In genomic region chr9:13807657-13808056, GRCm38 (mm10) we compare ENCODE assay signal across 35 mouse cellular contexts.
"Had no signal": no experiment of that assay in that cellular context is flagged by ENCODE, and none has a peak within 500 bp of the region (broad histone marks: within the 10 kb centered on the region; RNA-seq: fewer than 3 reads in every experiment).

No protein-coding gene starts in this region.

- H3K9me3 ChIP-seq: heart, embryonic 10.5 days; heart, embryonic 12.5 days; heart, embryonic 13.5 days; heart, embryonic 15.5 days; hindbrain, embryonic 10.5 days; hindbrain, embryonic 12.5 days; hindbrain, embryonic 13.5 days; hindbrain, embryonic 15.5 days; intestine, embryonic 15.5 days; kidney, embryonic 15.5 days had no signal

- ATAC-seq: hindbrain, embryonic 16.5 days; hindbrain, postnatal 0 days; inflammation-experienced regulatory T-cells, adult 6 months; intestine, embryonic 15.5 days; intestine, embryonic 16.5 days; intestine, postnatal 0 days had no signal

- H3K4me3 ChIP-seq: heart, embryonic 10.5 days; heart, embryonic 12.5 days; heart, embryonic 13.5 days; heart, embryonic 15.5 days; hindbrain, embryonic 10.5 days; hindbrain, embryonic 12.5 days; hindbrain, embryonic 13.5 days; hindbrain, embryonic 15.5 days; intestine, embryonic 15.5 days; kidney, embryonic 15.5 days; layer of hippocampus, adult 2 months had no signal

- H3K27me3 ChIP-seq: heart, embryonic 12.5 days; heart, embryonic 13.5 days; heart, embryonic 15.5 days; hindbrain, embryonic 12.5 days; hindbrain, embryonic 13.5 days; hindbrain, embryonic 15.5 days; intestine, embryonic 15.5 days; kidney, embryonic 15.5 days had no signal

- DNase-seq: heart, postnatal 10 days; heart, postnatal 14 days; heart, postnatal 36 days; heart, postnatal 4 days; kidney, adult 11 months; kidney, adult 18-20 months; kidney, adult 2 months; kidney, adult 8-10 months; kidney, adult 9 months; kidney, postnatal 10 days; kidney, postnatal 14 days; kidney, postnatal 25 days; kidney, postnatal 36 days; kidney, postnatal 4 days; layer of hippocampus, adult 9-11 months; layer of hippocampus, postnatal 36 days had no signal

- H3K4me1 ChIP-seq: heart, embryonic 10.5 days; heart, embryonic 12.5 days; heart, embryonic 13.5 days; heart, embryonic 15.5 days; hindbrain, embryonic 10.5 days; hindbrain, embryonic 12.5 days; hindbrain, embryonic 13.5 days; hindbrain, embryonic 15.5 days; intestine, embryonic 15.5 days; kidney, embryonic 15.5 days had no signal

- H3K4me2 ChIP-seq: heart, embryonic 11.5 days; heart, embryonic 12.5 days; heart, embryonic 13.5 days; heart, embryonic 15.5 days; hindbrain, embryonic 12.5 days; hindbrain, embryonic 13.5 days; hindbrain, embryonic 14.5 days; hindbrain, embryonic 15.5 days; intestine, embryonic 15.5 days; kidney, embryonic 15.5 days had no signal

- H3K9ac ChIP-seq: heart, embryonic 12.5 days; heart, embryonic 13.5 days; heart, embryonic 15.5 days; hindbrain, embryonic 12.5 days; hindbrain, embryonic 13.5 days; hindbrain, embryonic 14.5 days; hindbrain, embryonic 15.5 days; intestine, embryonic 15.5 days; kidney, embryonic 15.5 days had no signal

- H3K27ac ChIP-seq: heart, embryonic 10.5 days; heart, embryonic 13.5 days; heart, embryonic 15.5 days; hindbrain, embryonic 10.5 days; hindbrain, embryonic 12.5 days; hindbrain, embryonic 13.5 days; hindbrain, embryonic 14.5 days; hindbrain, embryonic 15.5 days; hindbrain, postnatal 0 days; intestine, embryonic 15.5 days; kidney, embryonic 15.5 days; kidney, postnatal 0 days; layer of hippocampus, adult 2 months had no signal
